Comparison of ENCODE assay signal across 8 mouse cellular contexts in genomic region chr7:113419070-113419782, GRCm38 (mm10). TPM values are rescaled to one million over a fixed set of nuclear protein-coding genes. Genes with fewer than 3 reads are reported as not detected.
A peak's percentile ranks its signal among the peaks of the same experiment; 100 is the strongest.
DNase-seq lines count a peak whose midpoint lies in the region; ATAC-seq and TF ChIP-seq lines count a peak whose summit lies in the region.

No protein-coding gene starts in this region.

- peak; percentile 45 to 67 for DNase-seq in lung, adult 18-20 months
- DNase-seq in lung, adult 2 months = no peak
- DNase-seq in embryo, embryonic 9.5 days (ENCODE audit: extremely low spot score) = peak; percentile 2
- DNase-seq in testis, postnatal 14 days (ENCODE audit: low spot score) = no peak
- no peak for DNase-seq in cerebellum, postnatal 10 days
- DNase-seq in gastrocnemius, postnatal 36 days = no peak

- H3K36me3 ChIP-seq in kidney, embryonic 15.5 days = no peaks in the 10 kb centered on the region

- H3K27me3 ChIP-seq in kidney, embryonic 15.5 days = no peaks in the 10 kb centered on the region

- ATAC-seq in kidney, embryonic 15.5 days (replicated peaks; ENCODE audit: low FRiP score) = no peak; the same call in 1 of the 2 replicates
- ATAC-seq in megakaryocyte-erythroid progenitor cell, adult 5-6 weeks (replicated peaks; ENCODE audit: low FRiP score, low TSS enrichment, poor library complexity, severe bottlenecking) = peak; percentile 96

- 0 out of 2 replicates have a peak overlapping the region, but pooled peaks have one; percentile 2 for H3K27ac ChIP-seq in kidney, embryonic 15.5 days

- no peaks in the 10 kb centered on the region for H3K9me3 ChIP-seq in kidney, embryonic 15.5 days (replicated peaks)

- intact Hi-C loops in gastrocnemius, postnatal 36 days (cut with DNase I) = no loop called here

- no peak overlapping the region for H3K9ac ChIP-seq in kidney, embryonic 15.5 days

- no peak overlapping the region for H3K4me2 ChIP-seq in kidney, embryonic 15.5 days

- no peak for TF ChIP-seq CTCF in lung, adult 2 months (IDR thresholded peaks at IDR 0.05; ENCODE audit: insufficient read depth, low read length)

- TF ChIP-seq POLR2A in lung, adult 2 months (IDR thresholded peaks at IDR 0.05; ENCODE audit: borderline replicate concordance, extremely low read depth, low read depth, low read length) = no peak

- 3% methylated on average over 4 of the region's 4 CpGs for WGBS in lung, adult 2 months
- 17% methylated on average over 4 of the region's 4 CpGs for WGBS in kidney, embryonic 15.5 days

- H3K4me3 ChIP-seq in lung, adult 2 months (replicated peaks; ENCODE audit: extremely low read depth, low read depth, low read length) = no peak overlapping the region
- H3K4me3 ChIP-seq in kidney, embryonic 15.5 days (replicated peaks) = no peak overlapping the region

- H3K4me1 ChIP-seq in lung, adult 2 months (ENCODE audit: control insufficient read depth, insufficient read depth, low read length) = peaks cover 5% of the 10 kb centered on the region
- 0 out of 2 replicates have a peak, but pooled peaks cover 5% of the 10 kb centered on the region for H3K4me1 ChIP-seq in kidney, embryonic 15.5 days

RNA-seq across cellular contexts. Expression of gene Pth, which starts 30.9 kb away (rescaled TPM):
- not detected in 2 replicates for polyA plus RNA-seq in lung, adult 2 months (2012; rRNA removed)
- polyA plus RNA-seq in kidney, embryonic 15.5 days (2015; fragmentation: Nextera tagmentation; extraction: Ambion mirVana) = not detected in 2 replicates
- total RNA-seq in megakaryocyte-erythroid progenitor cell, adult 5-6 weeks (2014; fragmentation: Nextera tagmentation) = not detected in 2 replicates
- total RNA-seq in megakaryocyte-erythroid progenitor cell, adult 5-6 weeks (2017) = not detected in 2 replicates
- not detected for total RNA-seq in gastrocnemius, postnatal 36 days (2021)

RNA-seq across cellular contexts. Expression of gene Btbd10, which starts 50.0 kb away (rescaled TPM):
- 10.4 and 11.7 TPM in 2 replicates for polyA plus RNA-seq in lung, adult 2 months (2012; rRNA removed)
- polyA plus RNA-seq in kidney, embryonic 15.5 days (2015; fragmentation: Nextera tagmentation; extraction: Ambion mirVana) = 21.9 and 22.2 TPM in 2 replicates
- total RNA-seq in megakaryocyte-erythroid progenitor cell, adult 5-6 weeks (2014; fragmentation: Nextera tagmentation) = 14.8 and 15.4 TPM in 2 replicates
- 15.8 and 23.2 TPM in 2 replicates for total RNA-seq in megakaryocyte-erythroid progenitor cell, adult 5-6 weeks (2017)
- 1 to 10 TPM; 4.9 to 6.3 TPM for total RNA-seq in gastrocnemius, postnatal 36 days (2021)

Comparison
In these comparisons a context has a peak if more than half of its experiments do, and no peak if none do; other contexts are left out.
1. DNase-seq: peak in lung, adult 18-20 months (2 of 2) and embryo, embryonic 9.5 days (single experiment); none in lung, adult 2 months (single experiment), testis, postnatal 14 days (single experiment), cerebellum, postnatal 10 days (0 of 2) and gastrocnemius, postnatal 36 days (0 of 2).